Mouse (Mus musculus) erythroblast, embryonic 14.5 days (primary cell): ENCODE measurements around the gene Gsap.

Experiments
- GATA1 ChIP-seq: IDR thresholded peaks from 2 replicates; pipeline ENCODE4 v1.6.1; 2012; ENCODE audit warnings: low read length, inconsistent platforms, mixed read lengths
- TAL1 ChIP-seq: IDR thresholded peaks from 3 replicates; pipeline ENCODE4 v1.6.1; 2012; ENCODE audit warnings: low read length, inconsistent platforms, mixed read lengths

- no peak for TF ChIP-seq GATA1
- TF ChIP-seq TAL1: no peak
Observed at GRCm38 (mm10) chr5:21170440-21170839, 15.6 kb upstream of the Gsap start.
